Mouse (Mus musculus) intestine, embryonic 14.5 days (tissue): ENCODE results near the gene Ptbp1. TPM values are rescaled to one million over a fixed set of nuclear protein-coding genes. Genes with fewer than 3 reads are reported as not detected.
A peak's percentile ranks its signal among the peaks of the same experiment; 100 is the strongest.

Source experiments
- ATAC-seq: fragments of 200-750 bp; cut with Nextera tagmentation; replicated peaks from 2 replicates; pipeline ENCODE4 v1.8.0; 2017; ENCODE audit warnings: low read depth, moderate number of reproducible peaks, moderate TSS enrichment, moderate library complexity; ENCODE audit not compliant: low FRiP score, low TSS enrichment
- DNase-seq: peaks from one replicate; pipeline ENCODE4 v3.0.0-alpha.2; 2018; ENCODE audit warnings: low spot score
- H3K27ac ChIP-seq: fragments of 300-500 bp; sonication (generic); 2 replicates; pipeline ENCODE4 v1.5.1; 2014; ENCODE audit warnings: low read depth, mild to moderate bottlenecking, control low read depth
- H3K27me3 ChIP-seq: fragments of 300-500 bp; sonication (generic); replicated peaks from 2 replicates; pipeline ENCODE4 v1.6.1; 2014; ENCODE audit warnings: low read length, control low read depth; ENCODE audit not compliant: control insufficient read depth, insufficient read depth
- H3K36me3 ChIP-seq: fragments of 300-500 bp; sonication (generic); 2 replicates; pipeline ENCODE4 v1.6.1; 2014; ENCODE audit warnings: low read length, control low read depth; ENCODE audit not compliant: control insufficient read depth, insufficient read depth
- H3K4me1 ChIP-seq: fragments of 300-500 bp; sonication (generic); replicated peaks from 2 replicates; pipeline ENCODE4 v1.6.1; 2014; ENCODE audit warnings: low read length, control low read depth, mixed read lengths; ENCODE audit not compliant: control insufficient read depth, insufficient read depth
- H3K4me2 ChIP-seq: fragments of 300-500 bp; sonication (generic); 2 replicates; pipeline ENCODE4 v1.6.1; 2014; ENCODE audit warnings: low read length
- H3K4me3 ChIP-seq: fragments of 300-500 bp; sonication (generic); 2 replicates; pipeline ENCODE4 v1.5.1; 2014; ENCODE audit warnings: low read depth, low read length, control low read depth, mixed read lengths
- H3K9ac ChIP-seq: fragments of 300-500 bp; sonication (generic); 2 replicates; pipeline ENCODE4 v1.6.1; 2014; ENCODE audit warnings: mild to moderate bottlenecking, low read length
- H3K9me3 ChIP-seq: fragments of 300-500 bp; sonication (generic); 2 replicates; pipeline ENCODE4 v1.6.1; 2016; ENCODE audit warnings: low read length, control low read depth; ENCODE audit not compliant: control insufficient read depth
- WGBS: fragments of 180-500 bp; shearing (Covaris S2); extraction: QIAGEN DNeasy Blood & Tissue Kit; methylation state at CpG from one replicate; pipeline ENCODE4 v1.1.7; 2014; 5-methylcytosine and 5-hydroxymethylcytosine counted together
- polyA plus RNA-seq: library from polyadenylated mRNA; unstranded; fragments of >200 nt; fragmentation: Nextera tagmentation; extraction: Ambion mirVana; gene quantifications from 2 replicates; pipeline ENCODE4 v1.2.1, GENCODE M21; 2014

The Ptbp1 gene
- polyA plus RNA-seq, 1 experiment from 2014 or later: 291 TPM

DNA sequence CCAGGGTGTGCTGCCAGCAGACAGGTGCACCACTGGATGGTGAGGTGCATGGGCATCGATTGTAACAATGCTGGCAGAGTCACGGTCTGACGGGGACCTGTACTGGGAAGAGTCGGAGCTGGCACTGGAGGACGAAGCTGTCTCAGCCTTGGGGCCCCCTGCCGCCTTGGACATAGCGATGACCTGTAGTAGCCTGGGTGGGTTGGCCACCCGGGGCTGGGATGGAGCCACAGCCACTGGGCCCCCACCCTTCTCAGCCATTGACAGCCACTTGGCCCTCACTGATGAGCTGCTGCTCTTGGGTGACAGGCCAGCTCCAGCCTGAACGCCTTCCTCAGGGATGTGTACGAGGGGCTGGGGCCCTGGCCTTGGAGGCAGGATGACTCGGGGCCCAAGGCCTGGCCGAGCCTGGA, 11.0 kb downstream of the Ptbp1 start:
- H3K27me3 ChIP-seq: no peaks in the 10 kb centered on the region
- H3K4me1 ChIP-seq: no peaks in the 10 kb centered on the region
- DNase-seq (no peak), ATAC-seq (peak; percentile 42)
- H3K27ac ChIP-seq: no peak overlapping the region
- no peak overlapping the region for H3K4me2 ChIP-seq
- H3K9me3 ChIP-seq: no peaks in the 10 kb centered on the region
- no peak overlapping the region for H3K4me3 ChIP-seq
- no peak overlapping the region for H3K9ac ChIP-seq
- 59% methylated on average over 12 of the region's 12 CpGs for whole genome bisulfite sequencing
- H3K36me3 ChIP-seq: peaks cover 62% of the 10 kb centered on the region

GRCm38 (mm10) chr10:79865801-79866295, 11.6 kb downstream of the Ptbp1 start:
- DNase-seq (no peak), ATAC-seq (peak; percentile 1; the same call in 1 of the 2 replicates)
- H3K9me3 ChIP-seq: no peaks in the 10 kb centered on the region
- H3K4me1 ChIP-seq: no peaks in the 10 kb centered on the region
- 76% methylated on average over 19 of the region's 19 CpGs for WGBS
- no peak overlapping the region for H3K4me2 ChIP-seq
- H3K27me3 ChIP-seq: no peaks in the 10 kb centered on the region
- peaks cover 56% of the 10 kb centered on the region for H3K36me3 ChIP-seq
- H3K9ac ChIP-seq: no peak overlapping the region
- no peak overlapping the region for H3K27ac ChIP-seq
- no peak overlapping the region for H3K4me3 ChIP-seq

DNA sequence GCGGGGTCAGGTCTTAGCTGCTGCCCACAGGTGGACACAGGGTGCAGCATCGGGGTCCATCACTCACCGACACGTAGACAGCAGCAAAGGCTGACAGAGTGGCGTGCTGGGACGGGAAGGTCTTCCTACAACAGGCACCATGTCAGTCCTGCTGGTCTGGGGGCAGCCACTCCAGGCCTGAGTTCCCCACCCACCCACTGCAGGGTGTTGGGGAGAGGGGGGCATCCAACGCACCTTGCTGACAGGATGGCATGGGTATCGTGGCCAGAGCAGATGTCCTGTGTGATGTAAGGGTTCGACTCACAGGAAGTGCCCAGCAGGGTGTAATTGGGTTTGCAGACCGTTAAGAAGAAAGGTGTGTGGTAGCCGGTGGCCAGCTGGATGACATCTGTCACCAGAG, 12.4 kb downstream of the Ptbp1 start:
- DNase-seq: no peak
- H3K9ac ChIP-seq: no peak overlapping the region
- 81% methylated on average over 11 of the region's 11 CpGs for WGBS
- H3K4me1 ChIP-seq: no peaks in the 10 kb centered on the region
- H3K36me3 ChIP-seq: peaks cover 48% of the 10 kb centered on the region
- no peaks in the 10 kb centered on the region for H3K9me3 ChIP-seq
- no peaks in the 10 kb centered on the region for H3K27me3 ChIP-seq
- H3K4me2 ChIP-seq: no peak overlapping the region
- ATAC-seq: no peak
- no peak overlapping the region for H3K27ac ChIP-seq
- H3K4me3 ChIP-seq: no peak overlapping the region

GRCm38 (mm10) chr10:79871845-79872244, 17.6 kb downstream of the Ptbp1 start:
- DNase-seq: no peak
- Histone ChIP-seq H3K27me3 (no peaks in the 10 kb centered on the region), H3K4me3 (no peak overlapping the region), H3K36me3 (no peaks in the 10 kb centered on the region), H3K27ac (no peak overlapping the region), H3K9me3 (no peaks in the 10 kb centered on the region), H3K9ac (no peak overlapping the region), H3K4me2 (no peak overlapping the region), H3K4me1 (peaks cover 22% of the 10 kb centered on the region)
- 92% methylated on average over 8 of the region's 8 CpGs for WGBS
- no peak for ATAC-seq

DNA sequence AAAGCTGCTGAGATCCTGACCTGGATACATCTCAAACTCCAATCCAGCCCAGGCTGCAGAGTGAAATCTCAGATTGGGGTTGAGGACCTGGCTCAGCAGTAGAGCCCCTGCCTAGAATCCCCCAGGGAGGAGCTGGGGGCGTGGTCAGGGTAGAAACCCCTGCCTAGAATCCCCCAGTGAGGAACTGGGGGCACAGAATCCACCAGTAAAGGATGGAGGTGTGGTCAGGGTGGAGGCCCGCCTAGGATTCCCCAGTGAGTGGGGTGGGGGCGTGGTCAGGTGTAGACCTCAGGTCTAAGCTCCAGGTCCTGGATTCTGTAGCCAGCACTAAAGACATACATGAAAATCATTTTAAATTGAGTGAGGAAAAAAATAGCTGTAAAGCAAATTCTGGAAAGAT, 18.6 kb downstream of the Ptbp1 start:
- WGBS: 47% methylated on average over 3 of the region's 3 CpGs
- Histone ChIP-seq H3K4me1 (peaks cover 22% of the 10 kb centered on the region), H3K4me3 (peak overlapping the region; percentile 51), H3K9ac (no peak overlapping the region), H3K4me2 (peak overlapping the region; percentile 59), H3K27ac (no peak overlapping the region), H3K9me3 (no peaks in the 10 kb centered on the region), H3K27me3 (no peaks in the 10 kb centered on the region), H3K36me3 (no peaks in the 10 kb centered on the region)
- DNase-seq (no peak), ATAC-seq (no peak)

DNA sequence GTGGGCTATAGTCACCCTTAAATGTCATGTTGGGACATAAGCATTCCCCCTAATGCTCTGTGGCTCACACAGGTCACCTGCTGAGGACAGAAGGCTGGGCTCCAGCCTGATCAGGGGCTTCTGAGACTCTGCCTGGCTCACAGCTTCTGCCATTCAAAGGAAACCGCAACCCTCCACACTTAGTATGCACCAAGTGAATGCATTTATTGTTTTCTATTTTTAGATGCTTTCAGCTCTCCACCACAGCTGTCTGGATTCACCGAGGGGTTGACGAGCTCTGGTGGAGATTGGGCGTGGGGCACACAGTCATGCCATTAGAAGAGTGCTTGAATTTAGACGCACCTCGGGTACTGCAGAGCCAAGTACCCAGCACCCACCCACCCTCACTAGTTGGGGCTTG, 19.1 kb downstream of the Ptbp1 start:
- Histone ChIP-seq H3K27me3 (no peaks in the 10 kb centered on the region), H3K27ac (no peak overlapping the region), H3K4me3 (peak overlapping the region; percentile 51), H3K4me2 (peak overlapping the region; percentile 59), H3K9me3 (no peaks in the 10 kb centered on the region), H3K9ac (peak overlapping the region; percentile 61), H3K36me3 (no peaks in the 10 kb centered on the region), H3K4me1 (peaks cover 22% of the 10 kb centered on the region)
- WGBS: 16% methylated on average over 6 of the region's 6 CpGs
- DNase-seq (no peak), ATAC-seq (no peak)

DNA sequence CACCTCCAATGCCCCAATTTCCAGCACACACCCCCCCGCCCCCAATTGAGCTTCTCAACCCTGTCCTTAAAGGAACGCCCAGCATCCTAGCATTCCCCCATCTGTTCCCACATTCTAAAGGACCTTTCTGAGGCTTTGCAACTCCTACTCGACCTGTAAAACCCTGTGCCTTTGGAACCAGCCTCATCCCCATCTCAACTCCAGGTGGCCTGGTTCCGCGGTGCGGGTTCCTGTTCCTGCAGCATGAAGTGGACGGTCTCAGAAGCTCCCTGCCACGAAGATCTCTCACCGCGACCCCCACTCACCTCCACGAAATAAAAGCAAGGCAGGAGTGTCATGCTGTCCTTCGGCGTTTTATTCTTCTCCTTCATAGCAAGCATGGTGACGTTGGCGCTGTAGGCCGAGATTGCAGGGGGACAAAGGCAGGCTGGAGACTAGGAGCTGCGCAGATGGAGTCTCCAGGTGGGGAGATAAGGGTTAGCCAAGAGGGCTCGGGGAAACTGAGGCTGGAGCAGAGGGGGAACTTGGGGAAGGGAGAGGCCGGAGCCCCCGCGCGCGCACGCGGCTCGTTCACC, 19.6 kb downstream of the Ptbp1 start:
- Histone ChIP-seq H3K27ac (peak overlapping the region; percentile 57), H3K4me2 (peak overlapping the region; percentile 59), H3K4me3 (peak overlapping the region; percentile 51), H3K9me3 (no peaks in the 10 kb centered on the region), H3K4me1 (peaks cover 22% of the 10 kb centered on the region), H3K36me3 (no peaks in the 10 kb centered on the region), H3K9ac (peak overlapping the region; percentile 61), H3K27me3 (no peaks in the 10 kb centered on the region)
- peak; percentile 24; the same call in 1 of the 2 replicates for ATAC-seq
- WGBS: 2% methylated on average over 26 of the region's 26 CpGs
- no peak for DNase-seq

DNA sequence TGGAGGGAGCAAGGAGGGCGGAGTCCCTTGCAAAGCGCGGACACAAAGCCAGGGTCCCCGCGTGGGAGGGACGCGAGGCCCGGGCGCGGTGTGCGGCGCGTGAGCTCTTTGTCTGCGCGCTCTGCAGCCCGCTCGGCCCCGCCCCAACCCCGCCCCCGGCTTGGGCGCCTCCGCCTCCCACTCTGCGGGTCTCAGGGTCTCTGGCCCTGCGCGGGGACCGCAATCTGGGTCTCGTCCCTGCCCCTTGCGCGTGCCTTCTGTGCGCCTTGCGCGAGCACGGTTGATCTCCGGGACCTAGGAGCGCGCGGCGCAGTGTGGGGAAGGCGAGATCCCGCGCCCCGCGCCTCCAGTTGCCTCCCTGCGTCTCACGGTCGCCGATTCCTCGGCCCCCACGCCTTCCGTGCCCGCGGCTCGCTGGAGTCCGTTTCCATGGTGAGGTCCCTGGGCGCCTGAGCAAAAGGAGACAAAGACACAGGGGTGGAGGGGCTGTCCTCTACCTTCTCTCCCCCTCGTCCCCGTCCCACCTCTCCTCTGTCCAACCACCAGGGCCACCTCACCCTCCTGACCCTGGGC, 20.1 kb downstream of the Ptbp1 start, which contains the start of the genes Prtn3 and Plppr3:
Gene Prtn3 (plus strand): TSS at position 187 of the 573 bp plus-strand sequence.
Gene Plppr3 (minus strand): TSS at position 345 of the 573 bp plus-strand sequence.
- Histone ChIP-seq H3K9ac (peak within 1 kb of the TSS; percentile 61), H3K4me2 (peak within 1 kb of the TSS; percentile 59), H3K4me3 (peak within 1 kb of the TSS; percentile 51), H3K9me3 (no peaks in the 10 kb centered on the region), H3K27me3 (no peaks in the 10 kb centered on the region), H3K27ac (peak within 1 kb of the TSS; percentile 57), H3K4me1 (peaks cover 22% of the 10 kb centered on the region), H3K36me3 (no peaks in the 10 kb centered on the region)
- ATAC-seq (peak; percentile 85), DNase-seq (peak; percentile 80)
- under 1% methylated on average over 55 of the region's 57 CpGs for WGBS

DNA sequence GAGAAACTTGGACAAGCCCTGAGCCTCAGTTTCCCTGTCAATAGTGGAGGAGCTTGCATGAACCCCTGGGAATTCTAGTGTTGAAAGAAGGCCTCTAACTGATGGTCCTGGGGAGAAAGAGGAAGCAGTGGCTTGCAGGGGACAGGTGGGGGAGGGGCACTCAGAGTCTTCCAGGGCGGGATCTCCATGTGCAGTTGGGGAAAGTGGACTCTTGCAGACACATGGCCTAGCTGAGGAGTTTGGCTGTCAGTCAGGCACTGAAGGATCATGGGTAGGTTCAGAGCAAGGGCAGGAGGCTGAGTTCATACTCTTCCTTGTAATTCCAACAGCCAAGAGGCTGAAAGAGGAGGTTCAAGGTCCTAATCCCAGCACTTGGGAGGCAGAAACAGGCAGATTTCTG, 22.9 kb downstream of the Ptbp1 start:
- H3K4me3 ChIP-seq: no peak overlapping the region
- H3K27ac ChIP-seq: no peak overlapping the region
- DNase-seq (no peak), ATAC-seq (no peak)
- no peak overlapping the region for H3K4me2 ChIP-seq
- peaks cover 29% of the 10 kb centered on the region for H3K4me1 ChIP-seq
- no peak overlapping the region for H3K9ac ChIP-seq
- 76% methylated on average over 1 of the region's 1 CpGs for WGBS
- no peaks in the 10 kb centered on the region for H3K36me3 ChIP-seq
- H3K27me3 ChIP-seq: no peaks in the 10 kb centered on the region
- no peaks in the 10 kb centered on the region for H3K9me3 ChIP-seq
